8 mouse cellular contexts compared by ENCODE assay signal in genomic region chr9:60518216-60518615, GRCm38 (mm10). TPM values are rescaled to one million over a fixed set of nuclear protein-coding genes. Genes with fewer than 3 reads are reported as not detected.
DNase-seq lines count a peak whose midpoint lies in the region; ATAC-seq lines count a peak whose summit lies in the region.
"Had no signal": no experiment of that assay in that cellular context is flagged by ENCODE, and none has a peak within 500 bp of the region (broad histone marks: within the 10 kb centered on the region; RNA-seq: fewer than 3 reads in every experiment).

No protein-coding gene starts in this region.

- H3K9me3 ChIP-seq in midbrain, embryonic 16.5 days (replicated peaks; ENCODE audit: control insufficient read depth, low read length, poor library complexity, severe bottlenecking), result no peaks in the 10 kb centered on the region
- no peaks in the 10 kb centered on the region for H3K9me3 ChIP-seq in midbrain, embryonic 14.5 days (ENCODE audit: control insufficient read depth, low read length)
- no peaks in the 10 kb centered on the region for H3K9me3 ChIP-seq in embryonic facial prominence, embryonic 10.5 days
- H3K9me3 ChIP-seq in kidney, embryonic 16.5 days (ENCODE audit: low read length), result no peaks in the 10 kb centered on the region
- no peaks in the 10 kb centered on the region for H3K9me3 ChIP-seq in stomach, embryonic 16.5 days (replicated peaks; ENCODE audit: control insufficient read depth, low read length)
- H3K9me3 ChIP-seq: embryonic facial prominence, embryonic 15.5 days had no signal

- 0 out of 2 replicates have a peak, but pooled peaks have one; percentile 15 for ATAC-seq in midbrain, embryonic 16.5 days
- ATAC-seq in midbrain, embryonic 14.5 days (ENCODE audit: low FRiP score, low TSS enrichment), result no peak
- ATAC-seq in kidney, embryonic 16.5 days (ENCODE audit: low FRiP score, low TSS enrichment), result peak; percentile 49
- ATAC-seq in stomach, embryonic 16.5 days (ENCODE audit: insufficient read depth, low FRiP score), result no peak

- no peak overlapping the region for H3K4me2 ChIP-seq in midbrain, embryonic 16.5 days (ENCODE audit: low read length)
- H3K4me2 ChIP-seq in midbrain, embryonic 14.5 days (ENCODE audit: low read length), result no peak overlapping the region
- H3K4me2 ChIP-seq in kidney, embryonic 16.5 days (replicated peaks; ENCODE audit: low read depth, low read length), result peak overlapping the region; percentile 71; the same call in 1 of the 2 replicates
- H3K4me2 ChIP-seq in stomach, embryonic 16.5 days (ENCODE audit: low read depth, low read length), result peak overlapping the region; percentile 20; the same call in 1 of the 2 replicates
- H3K4me2 ChIP-seq: embryonic facial prominence, embryonic 15.5 days had no signal

- no peak overlapping the region for H3K4me3 ChIP-seq in midbrain, embryonic 16.5 days (ENCODE audit: low read depth, low read length)
- H3K4me3 ChIP-seq in midbrain, embryonic 14.5 days (replicated peaks; ENCODE audit: low read depth, low read length), result no peak overlapping the region
- H3K4me3 ChIP-seq in embryonic facial prominence, embryonic 10.5 days, result no peak overlapping the region
- no peak overlapping the region for H3K4me3 ChIP-seq in kidney, embryonic 16.5 days (ENCODE audit: low read length)
- no peak overlapping the region for H3K4me3 ChIP-seq in stomach, embryonic 16.5 days (replicated peaks; ENCODE audit: low read length)
- H3K4me3 ChIP-seq: embryonic facial prominence, embryonic 15.5 days had no signal

- peaks cover 25% of the 10 kb centered on the region for H3K4me1 ChIP-seq in midbrain, embryonic 16.5 days (ENCODE audit: control insufficient read depth, insufficient read depth, low read length)
- H3K4me1 ChIP-seq in midbrain, embryonic 14.5 days (ENCODE audit: control insufficient read depth, insufficient read depth, low read length), result peaks cover 32% of the 10 kb centered on the region
- H3K4me1 ChIP-seq in embryonic facial prominence, embryonic 10.5 days, result peaks cover 70% of the 10 kb centered on the region
- H3K4me1 ChIP-seq in kidney, embryonic 16.5 days (ENCODE audit: insufficient read depth, low read length), result peaks cover 64% of the 10 kb centered on the region
- H3K4me1 ChIP-seq in stomach, embryonic 16.5 days (ENCODE audit: control insufficient read depth, insufficient read depth, low read length), result peaks cover 30% of the 10 kb centered on the region

- H3K27ac ChIP-seq in midbrain, embryonic 16.5 days (ENCODE audit: low read length), result no peak overlapping the region
- H3K27ac ChIP-seq in midbrain, embryonic 14.5 days (replicated peaks; ENCODE audit: low read depth, low read length), result no peak overlapping the region
- H3K27ac ChIP-seq in embryonic facial prominence, embryonic 10.5 days (replicated peaks), result no peak overlapping the region
- peak overlapping the region; percentile 11; the same call in 1 of the 2 replicates for H3K27ac ChIP-seq in kidney, embryonic 16.5 days (ENCODE audit: low read length)
- 0 out of 2 replicates have a peak overlapping the region, but pooled peaks have one; percentile 14 for H3K27ac ChIP-seq in stomach, embryonic 16.5 days (ENCODE audit: low read length)
- H3K27ac ChIP-seq: embryonic facial prominence, embryonic 15.5 days had no signal

- no peak for DNase-seq in midbrain, embryonic 14.5 days
- DNase-seq in embryonic facial prominence, embryonic 10.5 days (ENCODE audit: low spot score), result peak; percentile 27
- no peak for DNase-seq in liver
- no peak for DNase-seq in gastrocnemius, adult 8-10 months (ENCODE audit: low spot score in 2 of 2)

- no peaks in the 10 kb centered on the region for H3K36me3 ChIP-seq in midbrain, embryonic 16.5 days (ENCODE audit: control insufficient read depth, insufficient read depth, low read length)
- H3K36me3 ChIP-seq in midbrain, embryonic 14.5 days (ENCODE audit: control insufficient read depth, insufficient read depth, low read length), result no peaks in the 10 kb centered on the region
- no peaks in the 10 kb centered on the region for H3K36me3 ChIP-seq in embryonic facial prominence, embryonic 10.5 days (replicated peaks)
- H3K36me3 ChIP-seq in kidney, embryonic 16.5 days (ENCODE audit: insufficient read depth, low read length), result peaks cover 6% of the 10 kb centered on the region
- H3K36me3 ChIP-seq in stomach, embryonic 16.5 days (ENCODE audit: control insufficient read depth, insufficient read depth, low read length), result no peaks in the 10 kb centered on the region
- H3K36me3 ChIP-seq: embryonic facial prominence, embryonic 15.5 days had no signal

- WGBS in midbrain, embryonic 16.5 days, result 16% methylated on average over 3 of the region's 3 CpGs
- WGBS in midbrain, embryonic 14.5 days, result 31% methylated on average over 3 of the region's 3 CpGs
- WGBS in embryonic facial prominence, embryonic 10.5 days, result 25% methylated on average over 3 of the region's 3 CpGs
- 11% methylated on average over 3 of the region's 3 CpGs for WGBS in kidney, embryonic 16.5 days
- WGBS in stomach, embryonic 16.5 days, result 29% methylated on average over 3 of the region's 3 CpGs

- H3K9ac ChIP-seq in midbrain, embryonic 16.5 days (ENCODE audit: low read depth, low read length), result no peak overlapping the region
- no peak overlapping the region for H3K9ac ChIP-seq in midbrain, embryonic 14.5 days (replicated peaks; ENCODE audit: low read length)
- H3K9ac ChIP-seq in kidney, embryonic 16.5 days (replicated peaks; ENCODE audit: low read length), result no peak overlapping the region
- peak overlapping the region; percentile 20; the same call in 1 of the 2 replicates for H3K9ac ChIP-seq in stomach, embryonic 16.5 days (ENCODE audit: low read length)
- H3K9ac ChIP-seq: embryonic facial prominence, embryonic 15.5 days had no signal

- H3K27me3 ChIP-seq in midbrain, embryonic 16.5 days (ENCODE audit: control insufficient read depth, insufficient read depth, low read depth, low read length), result peaks cover 10% of the 10 kb centered on the region
- H3K27me3 ChIP-seq in midbrain, embryonic 14.5 days (ENCODE audit: control insufficient read depth, insufficient read depth, low read length), result peaks cover 14% of the 10 kb centered on the region
- peaks cover 70% of the 10 kb centered on the region for H3K27me3 ChIP-seq in embryonic facial prominence, embryonic 10.5 days (replicated peaks; ENCODE audit: low read depth, poor library complexity, severe bottlenecking)
- H3K27me3 ChIP-seq in kidney, embryonic 16.5 days (ENCODE audit: insufficient read depth, low read length), result no peaks in the 10 kb centered on the region; the same call in 1 of the 2 replicates
- H3K27me3 ChIP-seq in stomach, embryonic 16.5 days (ENCODE audit: control insufficient read depth, insufficient read depth, low read length), result no peaks in the 10 kb centered on the region

RNA-seq across cellular contexts. Expression of gene Thsd4, which starts 3.6 kb away (rescaled TPM):
- 4.3 and 4.8 TPM in 2 replicates for polyA plus RNA-seq in midbrain, embryonic 16.5 days (2015; fragmentation: Nextera tagmentation; extraction: Ambion mirVana)
- polyA plus RNA-seq in midbrain, embryonic 14.5 days (2014; fragmentation: Nextera tagmentation; extraction: Ambion mirVana), result 3.4 and 5.6 TPM in 2 replicates
- 4.2 and 5.7 TPM in 2 replicates for polyA plus RNA-seq in embryonic facial prominence, embryonic 10.5 days (2016; fragmentation: Nextera tagmentation; extraction: Ambion mirVana)
- 24.5 and 27.8 TPM in 2 replicates for polyA plus RNA-seq in kidney, embryonic 16.5 days (2015; fragmentation: Nextera tagmentation; extraction: Ambion mirVana)
- polyA plus RNA-seq in stomach, embryonic 16.5 days (2015; fragmentation: Nextera tagmentation; extraction: Ambion mirVana), result 18.7 and 20.0 TPM in 2 replicates
- under 1 TPM; 0.46 to 0.79 (median 0.50) TPM for total RNA-seq in gastrocnemius, adult 8-10 months (2022)

Comparison
In these comparisons a context has a peak if more than half of its experiments do, and no peak if none do; other contexts are left out.
1. ATAC-seq: peak in midbrain, embryonic 16.5 days (single experiment) and kidney, embryonic 16.5 days (single experiment); none in midbrain, embryonic 14.5 days (single experiment) and stomach, embryonic 16.5 days (single experiment).
2. H3K27ac ChIP-seq: peak in kidney, embryonic 16.5 days (single experiment) and stomach, embryonic 16.5 days (single experiment); none in midbrain, embryonic 16.5 days (single experiment), midbrain, embryonic 14.5 days (single experiment) and embryonic facial prominence, embryonic 10.5 days (single experiment).
3. H3K4me2 ChIP-seq: peak in kidney, embryonic 16.5 days (single experiment) and stomach, embryonic 16.5 days (single experiment); none in midbrain, embryonic 16.5 days (single experiment) and midbrain, embryonic 14.5 days (single experiment).